ENCODE assay signal across 19 mouse cellular contexts in genomic region chr2:156625307-156625706, GRCm38 (mm10). TPM values are rescaled to one million over a fixed set of nuclear protein-coding genes. Genes with fewer than 3 reads are reported as not detected.
DNase-seq lines count a peak whose midpoint lies in the region; ATAC-seq and TF ChIP-seq lines count a peak whose summit lies in the region.
"Had no signal": no experiment of that assay in that cellular context is flagged by ENCODE, and none has a peak within 500 bp of the region (broad histone marks: within the 10 kb centered on the region; RNA-seq: fewer than 3 reads in every experiment).

No protein-coding gene starts in this region.

- 53% methylated on average over 18 of the region's 18 CpGs for WGBS in heart, embryonic 15.5 days

- no peaks in the 10 kb centered on the region; the same call in 1 of the 2 replicates for H3K9me3 ChIP-seq in heart, embryonic 15.5 days (replicated peaks)
- H3K9me3 ChIP-seq: forebrain, embryonic 15.5 days; limb, embryonic 10.5 days had no signal

- H3K9ac ChIP-seq in heart, embryonic 15.5 days: peak overlapping the region; percentile 41; the same call in 1 of the 2 replicates
- H3K9ac ChIP-seq: forebrain, embryonic 15.5 days; liver, embryonic 12.5 days; lung, embryonic 14.5 days; midbrain, embryonic 13.5 days had no signal

- peak; percentile 75 for ATAC-seq in heart, embryonic 15.5 days (replicated peaks; ENCODE audit: insufficient number of reproducible peaks, insufficient read depth, low FRiP score, low read depth)
- ATAC-seq: CD4-positive, CD25-positive, alpha-beta regulatory T cell, adult 4 months; forebrain, embryonic 15.5 days; liver, embryonic 12.5 days; midbrain, embryonic 13.5 days had no signal

- peaks cover 32% of the 10 kb centered on the region for H3K4me1 ChIP-seq in heart, embryonic 15.5 days (replicated peaks)
- H3K4me1 ChIP-seq: limb, embryonic 10.5 days; liver, embryonic 12.5 days; midbrain, embryonic 13.5 days had no signal

- no peak for TF ChIP-seq CTCF in left cerebral cortex, adult 2 months (IDR thresholded peaks at IDR 0.05)

- H3K27me3 ChIP-seq in heart, embryonic 15.5 days: peaks cover 36% of the 10 kb centered on the region
- peaks cover 31% of the 10 kb centered on the region for H3K27me3 ChIP-seq in myocyte (ENCODE audit: control insufficient read depth, insufficient read depth, insufficient read length)
- H3K27me3 ChIP-seq: forebrain, embryonic 15.5 days; midbrain, embryonic 13.5 days had no signal

- H3K36me3 ChIP-seq in heart, embryonic 15.5 days: no peaks in the 10 kb centered on the region
- H3K36me3 ChIP-seq in myocyte (ENCODE audit: control insufficient read depth, insufficient read depth): no peaks in the 10 kb centered on the region
- H3K36me3 ChIP-seq: forebrain, embryonic 15.5 days; hindbrain, embryonic 10.5 days; limb, embryonic 10.5 days; liver, embryonic 12.5 days; midbrain, embryonic 13.5 days had no signal

- DNase-seq in adrenal gland, adult 2 months: peak; percentile 45
- no peak for DNase-seq in adrenal gland, postnatal 4 days (ENCODE audit: low spot score in 2 of 2)
- no peak for DNase-seq in left cerebral cortex, adult 2 months (ENCODE audit: extremely low spot score in 1 of 2, low spot score in 2 of 2)
- no peak for DNase-seq in left cerebral cortex, adult 11 months (ENCODE audit: low spot score)
- no peak for DNase-seq in yolk sac, embryonic 10.5 days (ENCODE audit: low spot score)
- no peak for DNase-seq in kidney, adult 18-20 months
- DNase-seq: cerebellum, postnatal 14 days; embryo, embryonic 11 days; gastrocnemius, postnatal 10 days; lung, embryonic 14.5 days; thymus, adult 2 months had no signal

- no peaks in the 10 kb centered on the region for H3K79me2 ChIP-seq in myocyte (ENCODE audit: control insufficient read depth, insufficient read depth)

- H3K4me3 ChIP-seq in left cerebral cortex, adult 2 months: no peak overlapping the region
- no peak overlapping the region for H3K4me3 ChIP-seq in heart, embryonic 15.5 days
- no peak overlapping the region for H3K4me3 ChIP-seq in myocyte
- H3K4me3 ChIP-seq: forebrain, embryonic 15.5 days; hindbrain, embryonic 10.5 days; limb, embryonic 10.5 days; liver, embryonic 12.5 days; midbrain, embryonic 13.5 days had no signal

- no peak for TF ChIP-seq POLR2A in myocyte (IDR thresholded peaks at IDR 0.05; ENCODE audit: insufficient read length, low read depth)

- peak overlapping the region; percentile 48 for H3K4me2 ChIP-seq in heart, embryonic 15.5 days
- peak overlapping the region; percentile 48 for H3K4me2 ChIP-seq in myocyte (ENCODE audit: low read depth)
- H3K4me2 ChIP-seq: forebrain, embryonic 15.5 days; liver, embryonic 12.5 days; lung, embryonic 14.5 days; midbrain, embryonic 13.5 days had no signal

- intact Hi-C loops in left cerebral cortex, adult 2 months (cut with DNase I): no loop called here

- peak overlapping the region; percentile 50 for H3K27ac ChIP-seq in left cerebral cortex, adult 2 months
- H3K27ac ChIP-seq in heart, embryonic 15.5 days: peak overlapping the region; percentile 87
- H3K27ac ChIP-seq: forebrain, embryonic 15.5 days; hindbrain, embryonic 10.5 days; limb, embryonic 10.5 days; liver, embryonic 12.5 days; midbrain, embryonic 13.5 days had no signal

- H3ac ChIP-seq in myocyte (ENCODE audit: control insufficient read depth, insufficient read length): no peak overlapping the region

TF ChIP-seq in myocyte, 11 proteins besides CTCF, POLR2A, EP300 and RAD21:
- TF ChIP-seq SRF (IDR thresholded peaks at IDR 0.05; ENCODE audit: control insufficient read depth, insufficient read length, low read depth): peak; percentile 38
- peak; percentile 86 for TF ChIP-seq TCF12 (IDR thresholded peaks at IDR 0.05; ENCODE audit: insufficient read depth, poor library complexity, severe bottlenecking)
- TF ChIP-seq MYOD1 (IDR thresholded peaks at IDR 0.05; ENCODE audit: control insufficient read depth in 1 of 3, insufficient read length in 2 of 3, low read depth in 2 of 3): peak; percentile 42 to 97 (median 85)
- no peak for TF ChIP-seq MAX (IDR thresholded peaks at IDR 0.05; ENCODE audit: low read depth)
- TF ChIP-seq CEBPB (IDR thresholded peaks at IDR 0.05; ENCODE audit: insufficient read depth, poor library complexity, severe bottlenecking): no peak
- peak; percentile 93 to 98 (median 96) for TF ChIP-seq MYOG (IDR thresholded peaks at IDR 0.05; ENCODE audit: control insufficient read depth in 1 of 3, insufficient read depth in 1 of 3, insufficient read length in 2 of 3, low read depth in 2 of 3)
- no peak for TF ChIP-seq USF1 (IDR thresholded peaks at IDR 0.05; ENCODE audit: low read depth)
- no peak for TF ChIP-seq REST (IDR thresholded peaks at IDR 0.05; ENCODE audit: insufficient read depth, insufficient read length)
- peak; percentile 91 for TF ChIP-seq TCF3 (IDR thresholded peaks at IDR 0.05; ENCODE audit: insufficient read length, low read depth)
TF ChIP-seq in myocyte: peak in this region for 5.

RNA-seq across cellular contexts. Expression of gene Dlgap4, which starts 11.8 kb away (rescaled TPM):
- total RNA-seq in adrenal gland, adult 2 months (2021): 10 to 100 TPM; 49.5 to 58.3 TPM
- polyA plus RNA-seq in adrenal gland, adult 2 months (2012; rRNA removed): 87.7 and 90.7 TPM in 2 replicates
- total RNA-seq in adrenal gland, postnatal 4 days (2021): 10 to 100 TPM; 52.4 to 53.9 TPM
- 100 to 1,000 TPM; 248 to 254 TPM for total RNA-seq in left cerebral cortex, adult 2 months (2021)
- 45.4 and 52.2 TPM in 2 replicates for polyA plus RNA-seq in heart, embryonic 15.5 days (2015; fragmentation: Nextera tagmentation; extraction: Ambion mirVana)
- polyA plus RNA-seq in myocyte (2012; fragmentation: generic; extraction: Trizol): 176 TPM

Comparison
In these comparisons a context has a peak if more than half of its experiments do, and no peak if none do; other contexts are left out.
1. RNA of gene Dlgap4, which starts 11.8 kb away (total RNA-seq): 248 to 254 TPM in left cerebral cortex, adult 2 months; 49.5 to 58.3 TPM in adrenal gland, adult 2 months and 52.4 to 53.9 TPM in adrenal gland, postnatal 4 days; every median in the first group is over 4 times any median in the second.